Mouse (Mus musculus): ENCODE measurements at regions not wholly inside any gene's neighbourhood (a gene's known extent, or its start where the extent isn't known, plus 50 kb on each side); places are given as distances from the start of the nearest gene placed in this dataset.

- no peak for DNase-seq (ENCODE audit: low spot score in 2 of 2)
These were observed 759.4 kb upstream of the Stxbp6 start for GRCm38 (mm10) chr12:45833871-45834270.

- no peak for DNase-seq (ENCODE audit: low spot score in 2 of 2)
These were observed 758.9 kb upstream of the Stxbp6 start for GRCm38 (mm10) chr12:45833414-45833762.

- DNase-seq (ENCODE audit: low spot score in 2 of 2), result peak in 1 of 2 experiments; percentile 3
These were observed 758.3 kb upstream of the Stxbp6 start for GRCm38 (mm10) chr12:45832671-45833413.

GRCm38 (mm10) chr12:45824861-45825260 is 750.4 kb upstream of the Stxbp6 start:
- DNase-seq (ENCODE audit: low spot score in 2 of 2), result no peak

Data from layer of hippocampus, postnatal 10 days (tissue).